Mouse (Mus musculus): ENCODE data around the gene E2f3. TPM values are rescaled to one million over a fixed set of nuclear protein-coding genes. Genes with fewer than 3 reads are reported as not detected.

The E2f3 gene
- total and polyA plus RNA-seq, 3 experiments = 2.6 to 6.2 (median 6.2) TPM

DNA sequence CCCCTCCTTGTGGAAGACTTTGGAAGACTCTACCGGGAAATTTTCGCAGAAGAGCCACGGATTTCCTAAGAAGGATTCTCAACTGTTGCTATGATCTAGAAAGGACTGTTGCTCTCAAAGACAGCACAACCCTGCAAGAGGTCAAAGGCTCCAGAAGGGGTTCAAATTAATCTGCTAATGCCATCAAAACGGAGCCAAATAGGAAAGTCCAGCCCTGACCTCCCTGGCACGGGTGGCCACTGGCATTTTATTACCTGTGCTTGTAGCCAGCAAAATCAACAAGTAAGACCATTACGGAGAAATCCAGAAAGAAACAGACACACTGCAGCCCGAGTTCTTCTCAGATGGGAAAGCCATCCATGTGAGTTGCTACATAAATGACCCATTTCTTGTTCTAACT, 45.8 kb downstream of the E2f3 start:
- TF ChIP-seq POLR2A (IDR thresholded peaks at IDR 0.05; ENCODE audit: insufficient read depth, low read depth, low read length) = no peak
- TF ChIP-seq CTCF (IDR thresholded peaks at IDR 0.05) = no peak
- TF ChIP-seq EP300 (IDR thresholded peaks at IDR 0.05; ENCODE audit: insufficient read depth, low read depth, low read length) = no peak
- H3K79me2 ChIP-seq (replicated peaks; ENCODE audit: control insufficient read depth, insufficient read depth, low read length) = peaks cover 4% of the 10 kb centered on the region
- H3K4me3 ChIP-seq = no peak overlapping the region
- no peak overlapping the region for H3K9ac ChIP-seq (ENCODE audit: low read depth, low read length)
- 77% methylated on average over 7 of the region's 7 CpGs for WGBS
- no peak overlapping the region for H3K27ac ChIP-seq
- no peaks in the 10 kb centered on the region for H3K27me3 ChIP-seq (ENCODE audit: control insufficient read depth, insufficient read depth, low read length)
- no peak for DNase-seq
- H3K36me3 ChIP-seq (ENCODE audit: control insufficient read depth, insufficient read depth, low read length) = no peaks in the 10 kb centered on the region
- H3K4me1 ChIP-seq (ENCODE audit: control insufficient read depth, insufficient read depth, low read length) = peaks cover 2% of the 10 kb centered on the region
- intact Hi-C loops (cut with DNase I) = loop anchor here (5.0 kb wide), 1 partner anchor 47 kb away; the partner anchor contains the start of gene E2f3

DNA sequence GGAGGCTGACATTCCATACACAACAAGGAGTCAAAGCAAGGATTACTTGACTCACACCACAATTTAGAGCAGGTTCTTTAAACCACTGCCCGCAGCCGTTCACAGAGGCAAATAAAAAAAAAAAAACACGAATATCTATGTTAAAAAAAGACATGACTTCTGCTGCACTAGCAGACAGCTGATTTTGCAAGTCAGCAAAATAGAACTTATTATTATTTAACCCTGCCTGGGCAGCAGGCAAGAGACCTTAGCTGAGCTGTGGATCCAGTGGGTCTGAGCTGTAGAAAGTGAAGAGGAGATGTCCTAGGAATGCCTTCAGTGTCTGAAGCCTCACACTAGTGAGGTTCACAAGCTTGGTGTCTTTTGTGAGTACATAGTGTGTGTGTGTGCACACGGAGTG, 46.5 kb downstream of the E2f3 start:
- Histone ChIP-seq H3K4me3 (no peak overlapping the region), H3K9ac (ENCODE audit: low read depth, low read length) (no peak overlapping the region), H3K79me2 (replicated peaks; ENCODE audit: control insufficient read depth, insufficient read depth, low read length) (peaks cover 4% of the 10 kb centered on the region), H3K4me1 (ENCODE audit: control insufficient read depth, insufficient read depth, low read length) (peaks cover 2% of the 10 kb centered on the region), H3K27ac (no peak overlapping the region), H3K36me3 (ENCODE audit: control insufficient read depth, insufficient read depth, low read length) (no peaks in the 10 kb centered on the region), H3K27me3 (ENCODE audit: control insufficient read depth, insufficient read depth, low read length) (no peaks in the 10 kb centered on the region)
- DNase-seq = no peak
- TF ChIP-seq CTCF (IDR thresholded peaks at IDR 0.05) = no peak
- TF ChIP-seq EP300 (IDR thresholded peaks at IDR 0.05; ENCODE audit: insufficient read depth, low read depth, low read length) = no peak
- no peak for TF ChIP-seq POLR2A (IDR thresholded peaks at IDR 0.05; ENCODE audit: insufficient read depth, low read depth, low read length)
- intact Hi-C loops (cut with DNase I) = no loop called here
- 66% methylated on average over 4 of the region's 4 CpGs for WGBS

DNA sequence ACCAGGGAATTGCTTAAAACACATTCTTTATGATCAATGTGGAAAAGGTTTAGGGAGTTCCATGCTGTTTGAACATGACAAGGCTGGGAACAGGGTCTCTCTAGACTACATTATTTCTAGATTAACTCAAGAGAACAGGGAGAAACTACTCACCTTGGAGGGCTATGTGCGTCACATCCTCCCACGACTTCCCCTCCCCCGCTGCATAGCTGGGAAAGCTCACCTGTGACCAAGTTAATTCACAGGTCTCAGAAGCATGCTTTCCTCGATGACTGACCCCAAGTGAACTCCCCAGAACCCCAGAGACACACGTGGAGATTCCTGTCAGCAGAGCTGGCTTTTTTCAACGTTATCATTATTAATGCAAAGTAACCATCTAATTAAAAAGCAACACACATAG, 47.1 kb downstream of the E2f3 start:
- 75% methylated on average over 6 of the region's 6 CpGs for WGBS
- DNase-seq = no peak
- Histone ChIP-seq H3K27me3 (ENCODE audit: control insufficient read depth, insufficient read depth, low read length) (no peaks in the 10 kb centered on the region), H3K9ac (ENCODE audit: low read depth, low read length) (no peak overlapping the region), H3K4me3 (no peak overlapping the region), H3K79me2 (replicated peaks; ENCODE audit: control insufficient read depth, insufficient read depth, low read length) (peaks cover 4% of the 10 kb centered on the region), H3K36me3 (ENCODE audit: control insufficient read depth, insufficient read depth, low read length) (no peaks in the 10 kb centered on the region), H3K27ac (no peak overlapping the region), H3K4me1 (ENCODE audit: control insufficient read depth, insufficient read depth, low read length) (peaks cover 2% of the 10 kb centered on the region)
- intact Hi-C loops (cut with DNase I) = no loop called here
- no peak for TF ChIP-seq EP300 (IDR thresholded peaks at IDR 0.05; ENCODE audit: insufficient read depth, low read depth, low read length)
- no peak for TF ChIP-seq POLR2A (IDR thresholded peaks at IDR 0.05; ENCODE audit: insufficient read depth, low read depth, low read length)
- TF ChIP-seq CTCF (IDR thresholded peaks at IDR 0.05) = no peak

DNA sequence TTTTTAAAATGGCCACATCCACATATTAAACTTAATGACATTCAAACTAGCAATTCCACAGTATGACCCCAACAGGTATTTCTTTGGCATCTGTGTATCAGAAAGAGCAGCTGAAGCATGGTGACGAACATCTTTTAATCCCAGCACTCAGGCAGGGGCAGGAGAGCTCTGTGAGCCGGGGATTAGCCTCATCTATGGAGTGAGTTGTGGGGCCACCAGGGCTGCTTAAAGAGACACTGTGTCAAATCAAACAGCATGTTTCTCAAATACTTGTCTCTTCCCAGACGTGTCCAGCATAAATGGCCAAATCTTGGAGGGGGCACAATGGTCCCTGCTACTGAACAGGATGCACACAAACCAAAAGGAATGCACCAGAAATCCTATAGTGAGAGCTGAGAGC, 59.7 kb downstream of the E2f3 start:
- DNase-seq = no peak
- Histone ChIP-seq H3K9ac (ENCODE audit: low read depth, low read length) (no peak overlapping the region), H3K36me3 (ENCODE audit: control insufficient read depth, insufficient read depth, low read length) (no peaks in the 10 kb centered on the region; the same call in 1 of the 2 replicates), H3K27ac (no peak overlapping the region), H3K4me1 (ENCODE audit: control insufficient read depth, insufficient read depth, low read length) (peaks cover 2% of the 10 kb centered on the region; the same call in 1 of the 2 replicates), H3K4me3 (no peak overlapping the region), H3K27me3 (ENCODE audit: control insufficient read depth, insufficient read depth, low read length) (no peaks in the 10 kb centered on the region), H3K79me2 (replicated peaks; ENCODE audit: control insufficient read depth, insufficient read depth, low read length) (no peaks in the 10 kb centered on the region)
- TF ChIP-seq EP300 (IDR thresholded peaks at IDR 0.05; ENCODE audit: insufficient read depth, low read depth, low read length) (no peak), POLR2A (IDR thresholded peaks at IDR 0.05; ENCODE audit: insufficient read depth, low read depth, low read length) (no peak), CTCF (IDR thresholded peaks at IDR 0.05) (no peak)
- intact Hi-C loops (cut with DNase I) = no loop called here
- 32% methylated on average over 3 of the region's 3 CpGs for WGBS

DNA sequence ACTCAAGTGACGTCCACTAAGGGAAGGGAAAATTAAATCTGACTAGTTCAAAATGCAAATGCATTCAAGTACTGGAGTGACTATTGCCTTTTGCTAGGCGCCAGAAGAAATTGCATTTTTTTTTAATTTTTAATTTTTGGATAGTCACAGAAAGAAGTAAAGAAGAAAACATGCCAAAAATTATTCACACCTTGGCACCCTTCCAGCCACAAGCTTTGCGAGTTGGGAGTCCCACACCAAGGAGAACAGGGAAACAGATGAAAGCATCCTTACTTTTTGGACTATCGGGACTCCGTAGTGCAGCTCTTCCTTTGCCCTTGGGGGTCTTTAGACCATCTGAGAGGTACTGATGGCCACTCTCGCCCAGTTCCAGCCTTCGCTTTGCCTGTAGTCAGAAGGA, 66.0 kb downstream of the E2f3 start:
- 75% methylated on average over 7 of the region's 7 CpGs for WGBS
- H3K27ac ChIP-seq = no peak overlapping the region
- no peaks in the 10 kb centered on the region for H3K36me3 ChIP-seq (ENCODE audit: control insufficient read depth, insufficient read depth, low read length)
- H3K79me2 ChIP-seq (replicated peaks; ENCODE audit: control insufficient read depth, insufficient read depth, low read length) = no peaks in the 10 kb centered on the region
- no peaks in the 10 kb centered on the region for H3K27me3 ChIP-seq (ENCODE audit: control insufficient read depth, insufficient read depth, low read length)
- TF ChIP-seq POLR2A (IDR thresholded peaks at IDR 0.05; ENCODE audit: insufficient read depth, low read depth, low read length) (no peak), CTCF (IDR thresholded peaks at IDR 0.05) (no peak), EP300 (IDR thresholded peaks at IDR 0.05; ENCODE audit: insufficient read depth, low read depth, low read length) (no peak)
- intact Hi-C loops (cut with DNase I) = loop anchor here (5.0 kb wide), 1 partner anchor 57 kb away; no protein-coding TSS in a partner anchor
- DNase-seq = no peak
- no peaks in the 10 kb centered on the region for H3K4me1 ChIP-seq (ENCODE audit: control insufficient read depth, insufficient read depth, low read length)
- no peak overlapping the region for H3K9ac ChIP-seq (ENCODE audit: low read depth, low read length)
- H3K4me3 ChIP-seq = no peak overlapping the region

DNA sequence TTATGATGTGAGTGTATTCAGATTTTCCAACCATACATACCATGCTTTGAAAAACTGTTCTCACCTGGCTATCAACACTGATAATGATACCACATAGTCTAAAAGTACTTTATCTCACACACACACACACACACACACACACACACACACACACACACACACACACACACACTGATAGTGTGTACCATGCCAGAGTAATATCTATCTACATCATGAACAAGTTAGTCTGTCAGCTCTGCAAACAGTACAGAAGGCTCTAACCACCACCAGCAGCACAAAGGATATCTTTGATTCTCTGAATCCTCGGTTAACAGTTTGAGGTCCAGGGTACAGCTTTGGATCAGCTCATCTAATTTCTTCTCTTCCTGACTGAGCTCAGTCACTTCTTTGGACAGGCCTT, 69.3 kb downstream of the E2f3 start:
- no peak overlapping the region for H3K27ac ChIP-seq
- 41% methylated on average over 1 of the region's 1 CpGs for WGBS

More for the DNA sequence above, 69.3 kb downstream of the E2f3 start:
- Histone ChIP-seq H3K9ac (ENCODE audit: low read depth, low read length) (no peak overlapping the region), H3K36me3 (ENCODE audit: control insufficient read depth, insufficient read depth, low read length) (no peaks in the 10 kb centered on the region), H3K4me3 (no peak overlapping the region), H3K27me3 (ENCODE audit: control insufficient read depth, insufficient read depth, low read length) (no peaks in the 10 kb centered on the region), H3K4me1 (ENCODE audit: control insufficient read depth, insufficient read depth, low read length) (no peaks in the 10 kb centered on the region), H3K79me2 (replicated peaks; ENCODE audit: control insufficient read depth, insufficient read depth, low read length) (no peaks in the 10 kb centered on the region)
- no peak for DNase-seq
- intact Hi-C loops (cut with DNase I) = no loop called here
- TF ChIP-seq CTCF (IDR thresholded peaks at IDR 0.05) (no peak), POLR2A (IDR thresholded peaks at IDR 0.05; ENCODE audit: insufficient read depth, low read depth, low read length) (no peak), EP300 (IDR thresholded peaks at IDR 0.05; ENCODE audit: insufficient read depth, low read depth, low read length) (no peak)
